Mouse (Mus musculus) CH12.LX (cell line): ENCODE data around the gene Nelfcd.

Experiments used
- HCFC1 ChIP-seq: IDR thresholded peaks from 2 replicates; pipeline ENCODE4 v1.6.1; 2012; ENCODE audit warnings: low read depth, mild to moderate bottlenecking, inconsistent platforms, low read length, improper control_type of control experiment
- MAX ChIP-seq: IDR thresholded peaks from 2 replicates; pipeline ENCODE4 v1.6.1; 2011; ENCODE audit warnings: low read length, improper control_type of control experiment
- MAZ ChIP-seq: IDR thresholded peaks from 2 replicates; pipeline ENCODE4 v1.6.1; 2012; ENCODE audit warnings: low read depth, mild to moderate bottlenecking, inconsistent platforms, low read length, improper control_type of control experiment, moderate library complexity
- POLR2A ChIP-seq: IDR thresholded peaks from 2 replicates; pipeline ENCODE4 v1.6.1; 2011; ENCODE audit warnings: low read depth, mild to moderate bottlenecking, improper control_type of control experiment, low read length

GRCm38 (mm10) chr2:174446905-174447304 lies 31.3 kb downstream of the Nelfcd start:
- TF ChIP-seq POLR2A (no peak), MAZ (no peak), MAX (no peak), HCFC1 (no peak)
